Mouse (Mus musculus): ENCODE data around the gene Cdon.

The Cdon gene

DNA sequence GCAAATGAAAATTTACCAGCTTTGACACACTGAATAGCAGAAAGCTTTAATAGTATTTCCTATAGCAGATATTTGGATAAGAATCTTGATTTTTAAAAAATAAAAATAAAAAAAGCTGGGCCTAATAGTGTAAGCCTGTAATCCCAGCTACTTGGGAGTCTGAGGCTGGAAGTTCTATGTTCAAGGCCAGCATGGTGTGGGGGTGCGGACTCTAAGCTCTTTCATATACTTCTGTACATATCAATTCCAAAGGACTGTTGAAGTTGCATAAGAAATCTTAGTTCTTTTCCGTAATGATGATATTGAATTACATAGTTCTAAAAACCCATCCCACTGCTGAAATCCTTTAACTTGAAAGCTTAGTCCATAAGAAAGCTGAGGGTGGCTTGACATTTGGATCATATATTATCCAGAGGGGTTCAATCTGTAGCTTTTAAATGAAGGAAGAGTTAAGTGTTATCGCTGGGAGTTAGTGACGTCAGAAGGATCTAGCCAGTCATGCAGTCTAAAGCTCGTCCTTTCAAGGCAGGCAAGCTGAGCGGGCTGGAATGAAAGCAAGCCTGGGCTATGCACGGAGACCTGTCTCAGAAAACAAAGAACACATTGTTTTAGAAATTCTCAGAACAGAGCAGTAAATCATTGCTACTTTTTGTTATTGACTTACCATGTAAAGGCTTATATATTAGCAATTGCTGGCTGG is 72.3 kb downstream of the Cdon start:
- no peak for DNase-seq (ENCODE audit: low spot score in 2 of 2)

DNA sequence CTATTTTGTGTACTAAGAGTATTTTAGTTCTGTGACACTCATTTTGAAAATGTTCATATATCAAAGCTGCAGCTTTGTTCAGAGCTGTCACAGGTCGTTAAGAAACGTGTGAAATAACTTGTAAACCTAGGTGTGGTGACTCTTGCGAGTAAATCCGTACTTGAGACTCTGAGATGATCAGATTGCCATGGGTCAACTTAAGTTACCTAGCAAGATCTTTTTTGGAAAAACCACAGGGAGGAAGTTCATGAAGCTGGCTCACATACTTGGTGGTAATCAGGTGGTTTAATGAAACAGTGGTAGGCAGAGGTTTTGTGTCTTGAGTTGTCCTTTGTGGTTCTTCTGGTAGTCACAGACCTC is 72.8 kb downstream of the Cdon start:
- no peak for DNase-seq (ENCODE audit: low spot score in 2 of 2)

DNA sequence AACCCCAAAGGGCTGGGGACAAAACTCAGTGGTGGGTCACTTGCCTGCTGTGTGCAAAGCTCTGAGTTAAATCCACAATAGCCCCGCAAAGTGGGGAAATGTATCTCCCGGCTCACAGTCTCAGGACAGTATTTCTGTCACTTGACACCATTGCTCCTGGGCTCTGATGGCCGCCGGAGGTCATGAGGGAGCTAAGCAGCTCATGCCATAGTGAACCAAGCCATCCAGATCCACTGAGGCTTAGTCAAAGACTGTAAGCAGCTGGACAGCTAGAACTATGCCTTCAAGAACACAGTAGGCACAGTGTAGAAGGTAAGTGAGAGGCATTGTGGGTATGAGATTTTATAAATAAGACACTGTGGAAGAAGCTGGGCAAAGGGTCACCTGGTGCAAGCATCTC is 74.0 kb downstream of the Cdon start:
- DNase-seq (ENCODE audit: low spot score in 2 of 2): no peak

DNA sequence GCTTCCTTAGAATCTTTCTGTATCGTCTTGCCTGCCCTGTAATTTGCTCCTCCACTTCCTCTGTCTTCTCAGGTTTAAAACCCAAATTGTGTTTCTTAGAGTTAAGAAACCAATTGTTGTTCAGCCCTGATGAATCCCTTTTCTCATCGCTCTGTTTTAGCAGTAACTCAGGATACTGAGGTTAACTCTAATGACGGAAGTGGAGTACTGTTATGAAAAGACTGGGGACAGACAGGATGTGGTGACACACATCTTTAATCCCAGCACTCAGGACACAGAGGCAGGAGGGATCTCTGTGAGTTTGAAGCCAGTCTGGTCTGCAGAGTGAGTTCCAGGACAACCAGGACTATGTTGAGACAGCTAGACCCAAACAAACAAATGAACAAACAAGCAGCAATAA is 74.5 kb downstream of the Cdon start:
- no peak for DNase-seq (ENCODE audit: low spot score in 2 of 2)

DNA sequence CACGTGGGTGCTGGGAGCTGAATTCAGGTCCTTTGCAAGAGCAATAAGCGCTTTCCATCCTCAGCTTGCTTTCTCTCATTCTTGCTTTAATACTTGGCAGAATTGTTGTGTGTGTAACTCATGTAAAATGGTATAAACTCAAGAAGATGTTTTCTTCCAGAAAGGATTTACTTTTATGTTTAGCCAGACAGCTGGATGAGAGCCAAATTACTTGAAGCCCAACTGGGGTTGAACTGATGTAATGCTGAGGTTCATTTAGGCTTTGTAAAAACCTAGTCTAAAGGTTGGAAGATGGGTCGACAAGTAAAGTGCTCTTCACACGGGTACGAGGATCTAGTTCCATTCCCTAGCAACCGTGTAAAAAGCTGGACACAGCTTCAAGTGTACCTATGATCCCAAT is 79.0 kb downstream of the Cdon start:
- no peak for DNase-seq (ENCODE audit: low spot score in 2 of 2)

DNA sequence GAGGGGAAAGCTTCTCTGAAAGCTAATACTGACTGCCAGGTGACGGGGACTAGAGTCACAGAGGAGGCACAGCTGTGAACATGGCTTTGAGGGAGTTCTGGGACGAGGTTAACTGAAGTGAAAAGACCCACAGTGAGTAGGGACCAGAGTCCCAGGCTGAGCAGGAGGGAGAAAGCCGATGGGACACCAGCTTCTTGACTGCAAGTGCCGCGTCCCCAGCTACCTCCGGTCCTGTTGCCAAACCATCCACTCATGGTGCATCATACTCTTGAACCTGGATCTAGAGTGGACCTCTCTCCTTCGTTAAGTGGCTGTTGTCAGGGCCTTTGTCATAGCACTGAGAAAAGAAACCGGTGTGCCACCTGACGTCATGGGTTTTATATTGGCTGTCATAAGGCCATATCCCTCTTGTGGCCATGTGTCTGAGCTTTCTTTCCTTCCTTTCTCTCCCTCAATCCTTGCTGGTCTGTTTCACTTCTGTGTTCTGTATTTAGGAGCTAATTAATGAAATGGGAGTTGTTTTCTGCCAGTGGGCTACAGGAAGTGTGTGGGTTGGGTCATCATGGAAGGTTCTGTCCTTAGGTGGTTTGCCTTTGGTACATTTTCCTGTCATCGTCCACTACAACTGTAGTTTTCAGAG is 81.6 kb downstream of the Cdon start:
- DNase-seq (ENCODE audit: low spot score in 2 of 2): no peak

DNA sequence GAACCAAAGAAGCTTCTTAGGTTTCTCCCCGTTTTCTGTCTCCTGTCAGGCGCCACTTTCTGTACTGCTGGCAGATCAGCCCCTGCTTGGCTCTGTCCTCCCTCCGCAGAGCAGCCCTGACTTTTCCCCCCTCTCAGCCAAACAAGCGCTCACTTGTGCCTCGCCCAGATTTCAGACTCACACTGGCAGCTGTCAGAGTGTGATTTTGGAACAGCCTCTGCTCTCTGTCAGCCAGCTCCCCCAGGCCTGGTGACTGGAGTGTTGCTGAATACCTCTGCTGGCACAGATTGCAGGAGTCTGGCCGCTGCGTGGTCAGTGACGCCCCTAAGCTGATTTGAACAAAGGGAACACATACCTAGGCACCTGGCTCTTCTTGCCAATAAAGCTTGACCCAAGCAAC is 87.3 kb downstream of the Cdon start:
- DNase-seq (ENCODE audit: low spot score in 2 of 2): peak; percentile 60 to 63

DNA sequence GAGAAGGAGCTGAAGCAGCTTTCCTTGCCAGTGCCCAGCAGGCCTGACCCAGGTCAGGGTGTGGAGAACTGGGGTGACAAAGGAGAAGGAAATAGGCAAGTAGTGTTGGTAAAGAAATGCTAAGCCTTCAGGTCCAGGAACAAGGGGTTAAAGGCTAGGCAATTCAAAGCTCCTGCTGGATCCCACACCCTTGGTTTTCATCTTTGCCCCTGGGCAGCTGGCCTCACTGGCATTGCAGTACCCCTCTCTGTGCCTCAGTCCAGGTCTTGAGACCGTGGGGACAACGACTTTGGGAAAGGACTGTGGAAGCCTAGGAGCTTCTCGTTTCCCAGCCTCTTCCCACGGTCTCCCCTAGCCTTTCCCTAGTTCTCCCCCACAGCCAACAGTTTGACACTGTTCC is 93.0 kb downstream of the Cdon start:
- no peak for DNase-seq (ENCODE audit: low spot score in 2 of 2)

DNA sequence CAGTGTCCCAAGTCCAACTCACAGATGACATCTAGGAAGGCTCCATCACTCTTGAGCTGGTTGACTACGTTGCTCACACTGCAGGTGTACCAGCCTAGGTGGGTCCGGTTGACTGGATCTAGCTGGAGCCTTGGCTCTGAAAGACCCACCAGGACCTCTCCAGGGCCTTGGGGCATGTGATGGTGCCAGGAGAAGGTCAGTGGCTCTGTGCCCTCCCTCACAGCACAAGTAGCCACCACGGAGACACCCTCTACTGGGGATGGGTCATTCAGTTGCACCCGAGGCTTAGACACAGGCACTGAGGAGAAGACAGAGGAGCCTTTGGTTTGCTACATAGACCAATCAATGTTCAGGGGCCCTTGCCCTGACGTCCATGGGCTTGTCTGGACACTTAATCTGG is 95.3 kb downstream of the Cdon start:
- DNase-seq (ENCODE audit: low spot score in 2 of 2): no peak

DNA sequence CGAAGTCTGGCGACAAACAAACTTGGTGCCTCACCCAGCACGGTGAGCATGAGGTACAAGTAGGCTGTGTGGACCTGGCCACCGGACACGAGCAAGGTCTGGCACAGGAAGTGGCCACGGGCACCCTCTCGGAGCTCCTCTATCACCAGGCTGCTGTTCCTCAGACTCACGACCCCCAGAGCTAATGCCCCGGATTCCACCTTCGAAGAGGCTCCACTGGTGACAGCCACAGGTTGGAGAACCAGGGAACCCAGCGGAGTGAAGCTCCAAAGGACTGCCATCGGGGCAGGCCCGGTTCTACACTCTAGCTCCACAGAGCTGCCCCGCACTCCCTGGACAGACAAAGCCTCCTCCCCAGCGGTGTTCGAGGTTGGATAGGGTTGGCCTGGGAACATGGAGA is 95.8 kb downstream of the Cdon start:
- DNase-seq (ENCODE audit: low spot score in 2 of 2): no peak

DNA sequence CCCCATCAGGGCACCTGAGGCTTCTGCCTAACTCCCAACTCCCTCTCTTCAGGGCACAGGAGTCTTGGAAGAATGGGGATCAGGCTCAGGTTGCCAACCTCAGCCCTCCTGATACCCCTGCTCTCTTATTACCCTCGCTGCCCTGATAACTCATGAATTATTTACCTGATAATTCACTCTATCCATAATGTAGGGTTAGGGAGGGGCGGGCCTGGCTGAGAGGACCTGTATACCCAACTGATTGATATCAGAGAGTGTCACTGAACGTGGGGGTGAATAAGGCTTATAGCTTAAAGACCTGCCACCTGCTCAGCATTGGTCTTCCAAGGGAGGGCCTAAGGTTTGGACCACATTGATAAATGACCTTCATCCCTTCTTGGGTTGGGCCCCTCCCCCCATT is 97.2 kb downstream of the Cdon start, which contains the start of gene Gm1113:
Gm1113 (minus strand) TSS at position 101 of the 400 bp plus-strand sequence.
- no peak for DNase-seq (ENCODE audit: low spot score in 2 of 2)

DNA sequence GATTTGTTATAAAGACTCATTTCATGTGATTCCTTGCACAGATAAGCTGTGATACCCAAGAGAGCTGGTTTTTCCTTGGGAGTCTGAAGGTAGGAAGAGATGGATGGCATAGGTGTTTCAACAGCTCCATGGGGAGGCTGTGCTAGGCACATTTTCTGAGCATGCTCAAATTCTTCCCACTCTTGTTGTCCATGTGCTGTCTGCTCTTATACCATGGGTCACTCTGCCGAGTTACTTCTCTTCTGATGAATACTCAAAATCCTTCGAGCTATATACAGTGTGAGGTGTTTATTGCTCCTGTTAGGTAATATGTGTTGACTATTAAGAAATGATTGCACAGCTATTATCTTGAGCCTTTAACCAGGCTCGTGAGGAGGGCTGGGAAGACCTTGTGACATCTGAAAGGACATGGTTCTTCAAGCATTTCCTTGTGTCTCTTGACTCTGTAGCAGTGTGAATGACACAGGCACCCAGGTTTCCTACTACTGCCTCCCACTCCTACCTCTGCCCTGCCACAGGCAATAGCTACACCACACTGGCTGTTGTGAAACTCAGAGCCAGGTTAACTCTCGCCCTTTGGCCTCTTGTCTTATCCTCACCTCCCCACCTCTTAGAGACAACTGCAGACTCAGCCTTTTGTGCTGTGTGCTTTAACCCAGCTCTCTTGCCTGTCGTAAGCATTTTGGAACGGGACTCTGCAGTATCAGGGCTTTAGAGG is 99.9 kb downstream of the Cdon start:
- no peak for DNase-seq (ENCODE audit: low spot score in 2 of 2)

DNA sequence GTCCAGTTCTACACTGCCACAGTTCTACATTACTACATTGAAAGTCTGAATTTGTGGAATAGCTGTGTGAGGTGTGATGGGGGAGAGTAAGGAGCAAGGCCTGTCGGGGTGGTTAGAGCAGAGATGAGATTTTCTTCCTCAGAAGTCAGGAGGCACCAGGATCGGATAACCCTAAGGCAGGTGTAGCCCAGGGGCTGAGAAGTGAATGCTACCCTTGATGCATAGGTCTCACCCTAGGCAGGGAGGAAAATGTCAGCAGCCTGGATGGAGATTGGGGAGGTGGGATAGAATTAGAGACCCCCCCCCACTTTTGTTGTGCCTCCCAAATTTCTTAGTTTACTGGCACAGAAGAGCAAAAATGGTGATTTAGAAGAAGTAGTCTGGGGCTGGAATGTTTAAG is 101.3 kb downstream of the Cdon start:
- no peak for DNase-seq (ENCODE audit: low spot score in 2 of 2)

DNA sequence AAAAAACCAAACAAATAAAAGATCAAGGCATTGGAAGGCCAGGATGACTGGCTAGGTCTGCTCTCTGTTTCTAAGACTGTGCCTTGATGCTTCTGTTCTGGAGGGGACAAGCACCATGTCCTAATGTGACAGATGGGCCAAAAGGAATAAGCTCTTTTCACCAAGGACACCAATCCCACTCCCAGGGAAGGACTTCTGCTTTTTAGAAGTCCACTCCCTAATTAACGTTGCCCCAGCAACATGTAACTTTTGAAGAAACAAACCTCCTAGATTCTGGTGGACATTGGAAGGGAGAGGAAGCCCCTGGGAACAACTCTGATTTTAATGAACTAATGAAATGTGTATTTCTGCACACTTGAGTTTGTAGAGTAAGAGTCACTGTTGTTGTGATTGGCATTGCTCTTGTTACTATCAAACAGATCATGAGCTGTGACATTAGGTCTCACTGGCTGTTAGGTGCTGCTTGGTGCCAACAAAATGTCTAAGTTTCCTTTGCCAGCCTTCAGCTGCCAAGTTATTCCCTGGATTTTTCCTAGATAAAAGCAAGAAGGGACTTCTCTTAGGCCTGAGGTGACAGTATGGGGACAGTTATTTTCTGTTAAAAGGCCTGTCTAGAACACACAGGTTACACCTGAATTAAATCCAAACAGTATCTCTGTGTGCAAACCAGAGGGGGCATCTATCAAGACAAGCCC is 102.0 kb downstream of the Cdon start:
- DNase-seq (ENCODE audit: low spot score in 2 of 2): no peak

DNA sequence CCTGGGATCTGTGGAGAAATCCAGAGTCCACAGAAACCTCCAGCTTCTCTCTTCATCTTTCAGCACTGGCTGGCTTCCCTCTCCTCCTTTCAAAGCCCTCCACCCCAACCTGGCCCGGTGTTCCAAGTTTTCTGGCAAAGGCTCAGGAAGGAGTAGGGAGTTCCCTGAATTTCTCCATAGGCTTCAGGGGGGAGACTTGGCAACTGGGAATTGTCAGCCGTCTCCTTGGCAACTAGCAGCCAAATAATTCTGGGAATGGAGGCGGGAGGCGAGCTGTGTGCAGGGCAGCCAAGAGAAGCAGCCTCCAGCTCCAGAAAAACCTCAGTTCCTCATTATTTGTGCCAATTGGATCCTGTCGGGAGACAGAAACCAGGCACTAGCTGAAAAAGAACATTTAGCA is 102.6 kb downstream of the Cdon start:
- peak; percentile 77 to 86 for DNase-seq (ENCODE audit: low spot score in 2 of 2)

DNA sequence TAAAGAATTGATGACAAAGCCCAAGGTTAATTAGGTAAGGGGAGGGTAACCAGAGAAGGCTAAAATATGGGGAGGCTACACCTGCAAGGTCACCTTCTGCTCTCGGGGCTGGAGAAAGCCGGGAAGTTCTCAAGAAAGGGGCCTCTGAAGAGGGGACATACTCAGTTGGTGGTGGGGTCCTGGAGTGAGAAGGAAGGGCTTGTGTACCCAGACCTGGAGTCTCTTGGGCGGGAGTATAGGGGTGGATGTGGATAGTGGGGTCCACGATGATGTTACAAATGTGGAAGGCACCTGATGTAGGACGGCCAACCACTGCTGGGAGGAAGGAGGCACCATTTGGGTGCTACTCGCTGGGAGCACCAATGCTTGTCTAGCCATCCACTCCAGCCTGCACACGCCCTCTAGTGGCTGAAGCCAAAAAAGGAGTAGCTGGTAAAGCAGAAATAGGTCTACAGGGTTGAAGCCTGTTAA is 103.0 kb downstream of the Cdon start:
- DNase-seq (ENCODE audit: low spot score in 2 of 2): peak; percentile 84 to 86

DNA sequence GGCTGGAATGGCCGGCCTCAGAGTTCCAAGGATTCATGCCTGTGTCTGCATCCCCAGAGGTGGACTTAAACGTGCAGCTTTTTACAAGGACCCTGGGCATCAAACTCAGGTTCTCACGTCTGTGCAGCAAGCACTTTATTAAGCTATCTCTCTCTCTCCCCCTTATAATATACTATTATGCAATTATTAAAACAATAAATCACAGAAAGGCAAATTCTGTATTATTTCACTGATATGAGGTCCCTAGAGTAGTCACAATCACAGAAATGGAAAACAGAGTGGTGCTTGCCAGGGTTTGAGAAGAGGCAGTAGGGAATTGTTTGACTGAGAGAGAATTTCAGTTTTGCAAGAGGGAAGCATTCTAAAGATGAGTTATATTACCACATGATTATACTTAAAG is 108.2 kb downstream of the Cdon start:
- no peak for DNase-seq (ENCODE audit: low spot score in 2 of 2)

DNA sequence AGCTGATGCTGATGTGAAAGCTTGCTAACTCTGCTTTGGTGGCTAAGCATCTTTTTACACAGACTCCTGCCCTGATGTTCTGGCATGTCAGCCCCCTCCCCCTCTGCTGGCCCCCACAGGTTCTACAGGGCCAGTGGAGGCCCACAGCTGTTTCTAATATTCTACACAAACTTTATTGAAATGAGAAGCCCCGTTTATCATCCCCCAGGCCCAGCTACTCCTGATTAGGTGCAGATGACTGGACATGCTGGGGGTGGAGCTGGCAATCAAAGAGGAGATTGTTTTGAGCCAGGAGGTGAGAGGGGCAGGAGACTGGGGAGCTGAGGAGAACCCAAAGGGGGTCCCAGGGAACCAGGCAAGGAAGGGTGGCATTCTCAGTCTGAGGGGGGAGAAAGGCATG is 108.9 kb downstream of the Cdon start:
- no peak for DNase-seq (ENCODE audit: low spot score in 2 of 2)

DNA sequence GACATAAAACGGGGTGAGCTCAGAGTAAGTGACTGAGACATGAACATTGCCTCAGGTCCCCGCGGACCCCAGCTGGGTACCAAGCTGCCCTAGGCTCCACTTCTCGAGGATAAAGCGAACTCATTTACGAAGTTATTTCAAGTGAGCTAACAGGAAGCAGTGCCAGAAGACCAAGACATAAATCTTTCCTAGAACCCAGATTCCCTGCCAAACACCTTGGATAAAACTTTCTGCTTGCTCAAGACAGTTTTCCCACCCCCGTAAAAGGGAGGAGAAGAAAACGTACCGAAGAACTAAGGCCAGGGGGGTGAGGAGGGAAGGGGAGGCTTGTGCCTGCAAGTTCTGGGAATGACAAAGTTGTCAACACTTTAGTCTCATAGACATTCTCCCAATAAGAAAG is 112.3 kb downstream of the Cdon start:
- no peak for DNase-seq (ENCODE audit: low spot score in 2 of 2)

DNA sequence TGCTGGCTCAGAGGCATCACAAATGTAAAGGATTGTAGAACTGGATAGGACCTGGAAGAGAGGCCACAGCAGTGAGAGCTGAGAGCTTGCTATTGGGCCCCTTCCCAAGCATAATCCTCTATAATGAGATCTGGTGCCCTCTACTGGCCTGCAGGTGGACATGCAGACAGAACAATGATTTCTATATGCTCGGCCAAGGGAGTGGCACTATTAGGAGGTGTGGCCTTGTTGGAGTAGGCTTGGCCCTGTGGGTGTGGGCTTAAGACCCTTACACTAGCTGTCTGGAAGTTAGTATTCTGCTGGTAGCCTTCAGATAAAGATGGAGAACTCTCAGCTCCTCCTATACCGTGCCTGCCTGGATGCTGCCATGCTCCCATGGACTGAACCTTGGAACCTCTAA is 114.2 kb downstream of the Cdon start:
- peak; percentile 64 to 66 for DNase-seq (ENCODE audit: low spot score in 2 of 2)

DNA sequence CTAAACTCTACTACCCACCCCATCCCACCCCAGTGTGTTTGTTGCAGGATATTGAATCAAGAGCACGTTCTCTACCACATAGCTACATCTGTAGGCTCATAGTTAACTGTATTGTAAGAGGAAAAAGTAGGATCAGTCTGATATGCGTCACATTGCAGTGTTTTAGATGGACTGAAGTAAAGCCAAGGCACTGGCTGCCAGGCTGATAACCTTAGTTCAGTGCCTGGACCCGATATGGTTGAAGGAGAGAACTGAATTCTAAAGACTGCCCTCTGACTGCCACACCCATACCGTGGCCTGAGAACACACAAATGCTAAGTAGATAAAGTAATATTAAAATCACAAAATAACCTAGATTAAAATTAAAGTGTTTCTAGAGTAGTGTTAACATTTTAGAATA is 114.9 kb downstream of the Cdon start:
- no peak for DNase-seq (ENCODE audit: low spot score in 2 of 2)

DNA sequence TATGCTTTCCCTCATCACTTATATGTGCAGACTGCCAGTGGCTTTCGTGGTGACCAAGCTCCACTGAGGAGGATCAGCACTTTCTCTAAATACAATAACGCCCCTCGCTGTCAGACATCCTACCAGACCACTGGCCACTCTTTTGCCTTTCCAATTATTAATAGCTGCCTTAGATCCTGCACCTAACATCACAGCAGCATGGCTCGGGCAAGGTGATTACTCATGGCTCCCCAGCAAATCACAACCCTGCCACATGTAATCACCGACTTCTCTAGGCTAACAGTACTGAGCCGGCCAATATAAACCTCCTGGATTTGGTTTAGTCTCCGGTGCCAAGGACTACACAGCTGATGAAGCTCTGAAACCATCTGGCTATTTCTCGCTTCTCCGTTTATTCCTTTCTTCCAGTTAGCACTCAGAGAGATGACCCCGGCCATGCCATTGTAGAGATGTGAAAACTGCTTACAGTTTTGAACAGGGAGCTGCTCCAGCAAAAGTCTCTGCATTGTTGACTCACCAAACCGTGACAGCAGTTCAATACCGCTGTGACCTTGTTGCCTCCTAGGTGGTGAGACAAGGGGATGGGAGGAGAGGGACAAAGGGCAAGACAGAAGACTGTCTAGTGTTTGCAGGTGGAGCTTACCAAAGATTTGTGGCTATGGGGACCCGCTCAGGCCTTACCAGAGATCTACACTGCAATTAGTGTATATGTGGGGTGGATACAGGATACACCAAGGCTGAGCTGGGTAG is 118.2 kb downstream of the Cdon start:
- DNase-seq (ENCODE audit: low spot score in 2 of 2): no peak

Measured in right cerebral cortex, postnatal 10 days (tissue).